Mouse (Mus musculus): Measurements from ENCODE around the gene Gtsf1l. TPM values are rescaled to one million over a fixed set of nuclear protein-coding genes. Genes with fewer than 3 reads are reported as not detected.

The Gtsf1l gene
- polyA plus RNA-seq (2015; fragmentation: Illumina TruSeq; extraction: RNeasy Lipid Tissue Mini Kit (QIAGEN cat#74804); ENCODE audit: low read depth, low replicate concordance): not detected

GRCm38 (mm10) chr2:163087728-163088127, at the start of gene Gtsf1l:
Gene Gtsf1l (minus strand): TSS chr2:163087855.

GRCm38 (mm10) chr2:163054335-163054840, 33.3 kb downstream of the Gtsf1l start, which contains the start of gene Mybl2:
Gene Mybl2 (plus strand): TSS chr2:163054687.

Other genes with a start within 250 kb of the Gtsf1l start
- gene Srsf6, start 156.3 kb downstream of the Gtsf1l start, polyA plus RNA-seq (2015; fragmentation: Illumina TruSeq; extraction: RNeasy Lipid Tissue Mini Kit (QIAGEN cat#74804); ENCODE audit: low read depth, low replicate concordance): 127 TPM
- 7.8 TPM for gene L3mbtl1, start 144.4 kb downstream of the Gtsf1l start, polyA plus RNA-seq (2015; fragmentation: Illumina TruSeq; extraction: RNeasy Lipid Tissue Mini Kit (QIAGEN cat#74804); ENCODE audit: low read depth, low replicate concordance)
- gene Sgk2, start 100.5 kb downstream of the Gtsf1l start, polyA plus RNA-seq (2015; fragmentation: Illumina TruSeq; extraction: RNeasy Lipid Tissue Mini Kit (QIAGEN cat#74804); ENCODE audit: low read depth, low replicate concordance): 2.2 TPM
- 45.7 TPM for gene Ift52, start 70.5 kb downstream of the Gtsf1l start, polyA plus RNA-seq (2015; fragmentation: Illumina TruSeq; extraction: RNeasy Lipid Tissue Mini Kit (QIAGEN cat#74804); ENCODE audit: low read depth, low replicate concordance)
- 2.8 TPM for gene Mybl2, start 33.2 kb downstream of the Gtsf1l start, polyA plus RNA-seq (2015; fragmentation: Illumina TruSeq; extraction: RNeasy Lipid Tissue Mini Kit (QIAGEN cat#74804); ENCODE audit: low read depth, low replicate concordance)
- gene Tox2, start 115.3 kb upstream of the Gtsf1l start, polyA plus RNA-seq (2015; fragmentation: Illumina TruSeq; extraction: RNeasy Lipid Tissue Mini Kit (QIAGEN cat#74804); ENCODE audit: low read depth, low replicate concordance): 23.2 TPM